Mouse (Mus musculus) embryo, embryonic 11 days (tissue): ENCODE measurements around the gene Nhsl2.

ENCODE experiments used
- DNase-seq: peaks from one replicate; pipeline ENCODE4 v3.0.0-alpha.2; 2015

Gene Nhsl2

DNA sequence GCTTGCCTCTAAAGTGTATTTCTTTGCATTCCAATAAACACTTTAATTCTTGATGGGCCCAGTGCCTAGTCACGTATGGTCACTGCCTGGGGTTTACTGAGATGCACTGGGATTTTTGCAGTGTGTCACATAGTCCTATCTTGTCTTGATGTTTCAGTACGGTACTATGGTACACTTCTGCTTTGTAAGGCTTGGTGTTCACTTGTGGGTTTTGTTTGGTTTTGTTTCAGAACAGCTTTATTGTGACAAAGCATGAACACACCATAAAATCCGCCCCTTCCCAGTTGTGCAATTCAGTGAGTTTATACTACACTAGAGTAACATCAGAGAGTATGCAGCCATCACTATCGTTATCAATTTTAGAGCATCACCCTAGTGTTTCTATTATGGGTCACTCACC, 204.8 kb downstream of the Nhsl2 start:
- no peak for DNase-seq

DNA sequence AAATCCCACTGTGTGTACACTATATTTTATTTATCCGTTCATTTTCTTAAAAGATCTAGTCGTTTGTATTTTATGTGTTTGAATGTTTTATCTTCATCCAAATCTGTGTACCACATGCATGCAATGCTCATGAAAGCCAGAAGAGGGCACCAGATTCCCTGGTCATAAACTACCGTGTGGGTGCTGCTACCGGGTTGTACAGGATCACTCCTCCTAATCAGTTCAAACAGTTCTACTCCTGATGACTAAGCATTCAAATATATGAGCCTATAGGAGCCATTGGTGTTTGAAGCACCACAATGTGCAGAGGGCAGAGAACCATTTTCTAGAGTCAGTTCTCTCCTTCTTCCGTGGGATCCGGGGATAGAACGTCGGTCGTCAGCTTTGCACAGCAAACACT, 210.3 kb downstream of the Nhsl2 start:
- no peak for DNase-seq

DNA sequence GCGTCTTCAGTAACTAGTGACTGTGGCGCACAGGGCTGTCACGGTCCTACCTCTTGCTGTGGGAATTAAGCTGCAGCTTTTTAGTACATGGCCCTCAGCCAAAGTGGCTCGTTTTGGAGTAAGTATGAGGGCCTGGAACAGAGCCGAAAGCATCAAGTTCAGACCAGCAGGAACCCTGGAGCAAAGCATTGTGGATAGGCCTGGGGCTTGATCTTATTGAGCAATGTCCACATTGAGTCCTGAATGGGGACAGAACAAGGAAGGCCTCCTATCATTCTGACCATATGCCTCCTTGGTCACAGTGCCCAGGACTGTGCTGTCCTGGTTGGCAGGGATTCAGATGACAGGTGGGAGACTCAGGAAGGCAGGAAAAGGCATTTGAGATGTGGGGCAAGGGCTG, 211.1 kb downstream of the Nhsl2 start:
- DNase-seq, result no peak

DNA sequence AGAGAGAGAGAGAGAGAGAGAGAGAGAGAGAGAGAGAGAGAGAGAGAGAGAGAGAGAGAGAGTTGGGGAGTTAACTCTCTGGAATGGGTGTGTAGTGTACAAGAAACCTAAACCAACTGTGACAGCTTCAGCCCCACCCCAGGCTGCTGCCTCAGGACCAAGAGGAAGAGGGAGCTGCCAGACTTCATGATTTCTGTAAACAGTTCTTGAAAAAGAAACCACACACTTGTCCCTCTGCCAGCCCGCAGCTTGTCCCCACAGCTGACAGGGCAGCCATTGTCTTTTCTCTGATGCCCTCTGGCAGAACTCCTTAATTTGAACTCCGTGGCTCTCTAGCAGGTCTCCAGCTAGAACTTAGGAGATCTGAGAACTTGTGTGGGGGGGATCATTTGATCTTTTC, 211.7 kb downstream of the Nhsl2 start:
- no peak for DNase-seq

DNA sequence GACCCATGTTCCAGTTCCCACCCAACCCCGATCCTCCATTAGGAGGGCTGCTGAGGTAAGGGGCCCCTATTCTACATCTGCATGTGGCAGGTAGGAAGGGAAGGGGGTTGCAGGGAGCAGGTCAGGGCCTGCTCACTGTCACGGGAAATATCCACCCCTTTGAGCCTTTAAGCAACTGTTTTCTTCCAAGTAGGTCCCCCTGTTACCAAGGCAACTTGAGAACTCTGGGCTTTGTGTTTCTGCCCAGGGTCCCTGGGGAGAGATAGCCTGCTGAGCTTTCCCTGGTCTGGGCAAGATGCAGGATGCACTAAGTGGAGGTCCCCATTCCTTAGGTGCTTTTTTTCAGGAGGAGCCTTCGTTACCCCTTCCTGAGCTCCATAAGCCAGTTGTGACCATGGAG, 214.9 kb downstream of the Nhsl2 start:
- no peak for DNase-seq

DNA sequence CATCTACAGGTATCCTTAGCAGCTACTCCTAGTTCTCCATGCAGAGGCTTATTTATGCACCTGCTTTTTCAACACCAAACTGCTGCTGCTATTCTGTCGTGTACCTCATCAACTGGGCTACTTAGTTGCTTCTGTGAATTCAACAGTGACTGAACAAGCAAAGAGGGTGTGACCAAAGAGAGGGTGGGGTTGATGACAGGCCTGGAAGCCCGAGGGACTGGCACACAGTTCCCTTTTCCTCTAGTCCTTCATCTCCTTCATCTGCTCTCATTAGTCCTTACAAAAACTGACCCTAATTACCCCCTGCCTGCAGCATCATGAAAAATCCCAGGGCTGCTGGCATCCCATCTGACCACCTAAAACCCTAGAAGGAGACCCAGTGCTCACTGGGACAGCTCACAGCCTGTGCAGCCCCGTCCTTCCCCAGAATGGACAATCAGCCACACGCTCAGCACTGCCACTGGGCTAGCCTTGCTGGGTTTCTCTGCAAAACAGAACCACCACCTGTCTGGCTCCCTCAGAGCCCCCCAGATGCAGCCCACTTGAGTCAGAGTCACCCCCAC, 216.1 kb downstream of the Nhsl2 start:
- no peak for DNase-seq

DNA sequence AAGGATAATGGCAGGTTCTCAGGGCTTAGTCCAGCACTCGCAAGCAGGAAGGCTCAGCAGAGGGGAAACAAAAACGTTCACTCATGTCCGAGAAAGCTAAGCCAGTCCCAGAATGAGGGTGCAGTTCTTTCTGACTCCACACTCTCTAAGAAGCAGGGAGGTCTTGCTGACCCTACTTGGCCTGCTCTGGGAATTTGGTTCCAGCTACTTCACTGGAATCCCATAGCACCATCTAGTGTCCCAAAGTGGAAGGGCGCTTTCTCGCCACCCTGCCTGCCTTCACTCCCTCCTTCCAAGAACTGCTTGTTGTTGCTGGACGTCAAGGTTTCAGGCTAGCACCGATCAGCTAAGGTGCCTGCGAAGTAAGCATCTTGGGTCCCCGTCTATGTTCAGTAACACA, 216.9 kb downstream of the Nhsl2 start:
- DNase-seq, result peak; percentile 77

DNA sequence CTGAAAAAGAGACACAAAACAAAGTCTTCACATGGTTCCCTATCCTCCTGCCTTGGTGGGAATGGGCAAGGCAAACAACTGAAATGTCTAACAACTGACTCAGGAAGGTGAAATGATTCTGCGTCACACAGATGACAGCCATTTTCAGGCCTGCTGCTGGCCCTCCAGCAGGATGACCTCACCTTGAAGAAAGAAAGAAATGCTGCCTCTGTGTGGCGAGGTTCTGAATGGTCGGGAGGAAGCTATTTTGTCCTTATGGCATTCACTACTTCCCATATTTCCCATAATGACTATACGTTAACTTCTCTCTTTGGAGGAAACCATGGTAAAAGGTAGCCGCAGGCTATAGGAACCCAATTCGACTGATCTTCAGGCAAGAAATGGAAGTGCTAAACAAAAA, 217.9 kb downstream of the Nhsl2 start:
- no peak for DNase-seq

DNA sequence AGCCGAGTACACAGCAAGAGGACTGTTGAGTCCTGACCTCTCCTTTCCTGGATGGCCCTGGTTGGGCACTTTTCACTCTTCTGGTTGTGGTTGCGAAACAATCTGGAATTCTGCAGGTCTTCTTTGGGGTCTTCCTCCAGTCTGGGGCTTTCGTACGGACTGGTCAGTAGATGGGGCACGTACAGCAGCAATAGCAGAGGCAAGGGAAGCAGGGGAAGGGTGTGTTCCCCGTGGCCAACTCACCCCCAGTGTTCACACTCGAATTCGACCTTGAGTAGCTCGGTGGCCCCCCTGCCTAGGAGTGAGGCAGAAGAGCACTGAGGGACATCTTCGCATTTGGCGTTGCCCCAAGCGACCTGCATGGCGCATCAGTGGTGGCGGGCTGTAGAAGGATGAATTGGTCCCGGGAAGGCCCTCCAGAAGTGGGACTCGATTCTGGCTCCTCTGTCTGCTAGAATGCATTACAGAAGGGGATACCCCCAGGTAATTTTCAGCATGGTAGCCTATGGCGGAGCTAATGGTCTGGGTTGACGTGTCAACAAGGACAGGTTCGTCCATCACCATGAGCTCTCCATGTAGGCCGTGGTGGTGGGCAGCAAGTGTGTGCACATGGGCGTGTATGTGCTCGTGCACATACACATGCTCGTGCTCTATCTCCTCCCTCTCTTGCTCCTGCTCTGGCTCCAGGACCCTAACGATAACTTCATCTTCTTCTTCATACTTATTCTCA, 219.8 kb downstream of the Nhsl2 start:
- no peak for DNase-seq

DNA sequence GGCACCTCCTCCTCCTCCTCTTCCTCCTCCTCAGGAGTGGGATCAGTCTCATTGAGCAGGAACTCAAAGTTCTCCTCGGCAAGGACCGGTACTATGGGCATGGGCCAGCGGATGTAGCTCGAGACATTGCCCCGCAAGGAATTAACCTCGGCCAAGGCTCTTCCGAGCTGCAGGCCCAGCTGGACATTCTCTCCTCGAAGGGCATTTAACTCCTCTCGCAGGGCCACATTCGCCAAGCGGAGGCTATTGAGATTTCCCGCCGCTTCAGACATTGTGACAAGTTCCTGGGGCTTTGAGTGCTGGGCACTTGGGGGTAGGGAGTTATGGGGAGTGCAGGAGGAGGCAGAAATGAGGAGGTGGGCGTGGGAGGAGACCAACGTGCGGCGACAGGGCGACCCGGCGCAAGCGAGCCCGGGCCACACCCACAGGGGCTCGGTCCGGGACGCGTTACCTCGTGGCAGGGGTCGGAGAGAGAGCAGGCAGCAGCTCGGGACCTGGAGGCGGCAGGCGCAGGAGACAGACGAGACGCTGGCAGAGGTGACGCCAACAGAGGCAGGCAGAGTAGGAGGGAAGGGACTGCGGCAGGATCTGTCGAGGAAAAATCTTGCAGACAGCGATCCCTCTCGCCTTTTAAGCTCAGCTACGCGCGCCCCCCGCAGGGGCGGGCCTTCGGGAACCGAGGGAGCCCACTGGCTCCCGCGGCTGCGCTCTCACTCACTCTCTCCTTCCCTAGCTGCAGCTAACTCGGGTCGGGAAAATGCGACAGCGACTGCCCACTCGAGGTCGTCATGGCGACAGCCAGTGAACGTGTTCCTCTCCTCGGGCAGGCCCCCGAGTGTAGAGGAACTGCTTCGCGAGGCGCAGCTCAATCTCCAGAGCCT, 221.6 kb downstream of the Nhsl2 start, which contains the start of gene Rtl5:
Rtl5 (minus strand) TSS at position 714 of the 881 bp plus-strand sequence.
- DNase-seq, result peak; percentile 88

DNA sequence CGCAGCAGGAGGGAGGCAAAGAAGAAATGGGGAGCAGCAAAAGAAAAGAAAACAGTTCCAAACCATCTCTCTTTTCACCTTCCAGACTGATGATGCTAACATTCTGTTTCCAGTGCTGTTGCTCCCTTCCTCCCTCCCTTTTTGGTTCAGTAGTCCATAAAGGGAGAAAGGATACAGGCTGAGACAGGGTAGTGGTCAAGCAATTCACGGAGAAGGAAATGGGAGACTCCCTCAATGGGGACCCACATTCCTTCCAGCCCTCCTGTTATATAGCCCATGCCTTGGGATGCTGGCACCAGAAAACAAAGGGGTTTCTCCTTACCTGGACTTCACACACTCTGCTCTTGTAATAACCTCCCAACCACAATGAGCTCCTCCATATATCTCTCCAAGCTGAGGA, 222.3 kb downstream of the Nhsl2 start:
- no peak for DNase-seq

DNA sequence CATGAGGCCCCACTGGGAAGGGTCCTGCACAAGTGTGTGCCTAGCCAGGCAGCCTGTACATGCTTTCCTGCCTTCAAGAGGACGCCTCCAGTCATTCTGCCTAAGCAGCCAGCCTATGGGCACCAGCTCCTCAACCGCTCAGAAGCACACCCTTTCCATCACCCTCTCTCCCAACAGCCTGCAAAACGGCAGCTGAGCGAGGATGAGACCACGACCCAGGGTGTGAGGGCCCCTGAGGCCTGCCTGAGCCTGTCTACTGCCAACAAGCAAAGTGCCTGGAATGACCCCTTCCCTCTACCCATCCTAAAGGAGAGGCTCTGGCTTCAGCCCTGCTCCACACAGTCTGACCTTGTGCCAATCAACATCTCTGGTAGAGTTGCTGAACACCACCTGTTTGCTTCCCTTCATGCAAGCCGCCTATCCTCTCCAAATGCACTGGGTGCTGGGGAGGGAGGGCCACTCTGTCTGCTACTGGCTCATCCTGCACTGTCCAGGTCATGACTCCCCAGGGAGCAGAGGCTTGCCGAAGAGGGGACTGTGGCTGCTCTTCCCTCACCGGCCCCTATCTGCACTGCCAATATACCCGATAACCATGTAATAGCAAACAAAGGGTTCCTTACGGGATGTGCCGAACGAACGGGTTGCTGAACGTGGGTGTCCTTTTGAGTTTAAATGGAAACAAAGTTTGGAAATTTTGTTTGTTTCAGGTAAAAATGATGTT, 224.6 kb downstream of the Nhsl2 start:
- no peak for DNase-seq

DNA sequence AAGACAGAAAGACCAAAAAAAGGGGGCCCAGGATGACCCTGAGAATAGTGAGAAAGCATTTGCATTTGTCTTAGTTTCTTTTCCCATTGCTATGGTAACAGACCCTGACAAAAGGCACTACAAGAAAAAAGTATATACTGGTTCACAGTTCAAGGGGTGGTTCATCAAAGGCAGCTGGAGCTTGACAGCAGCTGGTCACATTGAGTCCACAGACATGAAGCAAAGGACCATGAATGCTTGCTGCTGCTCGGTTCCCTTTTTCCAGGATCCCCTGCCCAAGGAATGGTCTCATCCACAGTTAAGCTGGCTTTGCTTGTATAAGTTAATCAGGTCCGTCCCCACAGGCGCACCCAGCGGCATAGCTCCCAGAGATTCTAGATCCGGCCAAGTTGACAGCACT, 225.2 kb downstream of the Nhsl2 start:
- DNase-seq, result no peak

DNA sequence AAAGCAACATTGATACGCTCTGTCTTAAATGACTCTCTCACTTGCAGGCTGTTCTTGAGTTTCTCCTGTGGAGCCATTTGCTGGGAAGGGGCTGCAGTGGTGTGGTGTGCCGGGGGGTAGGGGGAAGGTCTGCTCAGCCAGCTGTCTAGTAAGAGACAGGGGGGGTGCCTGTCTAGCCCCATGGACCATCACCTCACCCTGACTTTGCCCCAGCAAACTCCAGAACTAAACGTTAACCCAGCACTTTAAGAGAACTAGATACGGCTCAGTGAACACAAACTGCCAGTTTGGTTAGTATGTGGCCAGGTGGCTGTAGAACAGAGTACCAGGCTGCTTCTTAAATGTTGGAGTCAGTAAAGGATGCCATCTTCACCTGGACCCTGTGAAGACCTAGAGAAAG, 226.0 kb downstream of the Nhsl2 start:
- no peak for DNase-seq

DNA sequence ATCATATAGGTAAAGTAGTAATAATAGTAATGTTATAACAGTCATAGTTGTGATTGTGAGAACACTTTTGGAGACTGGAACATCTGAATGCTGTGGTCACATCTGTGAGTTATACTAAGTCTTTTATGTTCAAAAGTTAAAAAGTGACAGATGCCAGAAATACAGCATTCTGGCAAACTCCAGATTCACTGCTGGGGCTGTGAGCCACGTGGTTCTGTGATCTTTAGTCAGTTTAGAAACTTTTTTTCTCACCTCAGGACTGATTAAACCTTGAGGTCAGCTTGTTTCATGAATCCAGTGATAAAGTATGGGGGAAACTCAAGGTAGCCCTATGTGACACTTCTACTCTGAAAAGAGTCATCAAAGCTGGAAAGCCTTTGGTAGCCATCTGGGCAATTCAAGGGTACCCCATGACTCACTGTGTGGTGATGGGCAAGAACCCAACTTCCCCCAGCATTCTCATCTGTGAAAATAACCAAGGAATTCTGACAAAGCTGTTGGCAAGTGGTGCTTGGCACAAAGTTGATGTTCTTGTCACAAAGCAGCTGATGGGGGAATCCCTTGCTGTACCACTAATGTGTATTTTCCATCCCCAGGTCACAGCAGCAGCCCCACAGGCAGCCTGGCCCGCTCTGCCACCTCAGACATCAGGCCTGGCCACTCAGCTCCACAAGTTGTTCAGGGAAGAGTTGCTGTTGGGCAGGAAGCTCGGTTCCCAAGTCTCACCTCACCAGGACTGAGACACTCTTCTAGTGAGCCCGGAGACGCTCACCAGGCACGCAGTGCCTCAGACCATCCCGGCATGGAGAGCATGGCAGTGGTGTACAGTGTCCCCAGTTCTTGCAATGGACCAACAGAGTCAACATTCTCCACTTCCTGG, 227.9 kb downstream of the Nhsl2 start:
- no peak for DNase-seq

DNA sequence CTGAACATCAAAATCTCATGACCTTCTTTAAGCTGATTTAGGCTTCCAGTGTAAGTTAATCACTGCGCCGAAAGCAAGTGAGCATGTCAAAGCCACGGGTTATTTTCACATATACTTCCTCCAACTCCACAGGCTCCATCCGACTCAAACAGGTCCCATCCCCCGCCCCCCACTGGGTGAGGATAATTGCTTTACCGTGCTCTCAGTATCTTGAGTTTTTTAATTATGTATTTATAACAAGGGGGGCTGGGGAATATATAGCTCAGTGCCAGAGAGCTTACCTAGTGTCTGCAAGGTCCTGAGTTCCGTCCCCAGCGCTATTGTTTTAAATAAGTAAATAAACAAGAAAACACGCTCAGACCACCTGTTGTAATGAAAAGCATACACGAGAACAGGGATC, 231.9 kb downstream of the Nhsl2 start:
- no peak for DNase-seq

DNA sequence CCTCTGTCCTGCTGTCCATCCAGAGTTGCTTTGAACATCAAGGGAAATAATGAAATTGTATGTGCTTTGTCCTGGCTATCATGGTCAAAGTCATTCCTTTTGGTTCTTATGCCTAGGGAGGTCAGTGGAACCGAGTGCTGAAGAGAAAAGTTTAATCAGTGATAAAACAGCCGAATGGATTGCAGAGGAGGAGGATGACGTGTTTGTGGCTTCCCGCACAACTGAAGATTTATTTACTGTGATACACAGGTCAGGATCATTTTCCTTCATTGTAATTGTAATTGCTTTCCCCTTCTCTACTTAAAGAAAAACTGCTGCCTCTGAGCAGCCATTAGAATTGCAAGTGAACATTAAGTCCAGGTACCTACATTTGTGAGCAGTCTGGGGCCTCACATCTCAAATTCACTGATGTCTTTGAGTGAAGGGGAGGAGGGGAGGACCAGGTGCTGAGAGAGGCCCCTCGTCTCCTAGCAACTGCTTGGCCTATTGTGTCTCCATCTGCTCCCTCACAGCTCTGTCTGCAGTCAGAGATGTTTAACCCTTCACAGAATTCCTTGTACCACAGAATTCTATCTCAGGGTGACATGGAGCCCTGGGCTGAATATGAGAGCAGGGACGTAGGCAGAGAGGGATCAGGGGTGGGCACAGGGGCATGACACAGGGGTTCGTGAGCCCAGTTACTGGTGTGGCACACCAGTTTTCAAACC, 232.5 kb downstream of the Nhsl2 start:
- peak; percentile 73 for DNase-seq

DNA sequence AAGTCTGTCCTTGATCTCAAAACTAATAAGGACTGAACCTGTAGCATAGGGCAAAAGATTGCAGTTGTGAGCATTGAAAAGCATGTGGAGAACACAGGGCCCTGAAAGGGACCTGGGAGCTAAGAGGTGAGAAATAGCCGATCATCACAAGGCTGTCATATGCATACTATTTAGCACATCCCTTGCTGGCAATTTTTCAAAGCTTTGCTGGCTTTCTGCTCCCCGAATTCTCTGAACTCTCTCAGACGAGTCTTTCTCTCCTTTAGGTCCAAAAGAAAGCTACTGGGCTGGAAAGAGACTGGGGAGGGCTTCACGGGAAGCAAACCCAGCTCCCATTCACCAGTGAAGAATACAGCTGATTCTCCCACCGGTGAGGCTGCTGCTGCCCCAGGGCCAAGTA, 233.2 kb downstream of the Nhsl2 start:
- no peak for DNase-seq

DNA sequence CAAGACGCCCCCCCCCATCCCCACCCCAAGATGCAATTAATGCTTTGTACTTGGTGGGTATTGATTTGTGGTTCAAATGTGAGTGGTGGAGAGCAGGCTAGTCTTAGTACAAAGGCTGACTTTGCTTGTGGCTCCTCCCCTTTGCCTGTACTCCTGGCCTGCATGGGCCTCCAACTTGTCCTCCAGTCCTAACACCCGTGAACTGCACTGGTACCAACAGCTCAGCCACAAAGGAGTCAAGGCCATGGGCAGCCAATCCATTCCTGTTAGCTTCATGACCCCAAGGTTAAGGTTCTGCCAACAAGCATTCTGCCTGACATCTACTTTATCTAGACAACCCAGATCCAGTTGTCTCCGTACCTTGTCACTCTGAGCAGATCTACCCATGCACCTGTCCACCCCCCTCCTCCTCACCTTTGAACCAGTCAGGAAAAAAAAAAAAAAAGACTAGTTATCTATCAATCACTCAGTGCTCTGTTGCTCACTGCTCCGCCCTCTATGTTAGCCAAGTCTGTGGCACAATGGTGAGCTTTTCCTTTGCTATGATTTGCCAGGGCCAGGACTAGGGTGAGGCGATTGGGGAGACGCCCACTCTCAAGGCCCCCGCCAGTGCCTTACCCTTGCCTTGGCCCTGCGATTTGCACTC, 236.7 kb downstream of the Nhsl2 start:
- DNase-seq, result no peak

DNA sequence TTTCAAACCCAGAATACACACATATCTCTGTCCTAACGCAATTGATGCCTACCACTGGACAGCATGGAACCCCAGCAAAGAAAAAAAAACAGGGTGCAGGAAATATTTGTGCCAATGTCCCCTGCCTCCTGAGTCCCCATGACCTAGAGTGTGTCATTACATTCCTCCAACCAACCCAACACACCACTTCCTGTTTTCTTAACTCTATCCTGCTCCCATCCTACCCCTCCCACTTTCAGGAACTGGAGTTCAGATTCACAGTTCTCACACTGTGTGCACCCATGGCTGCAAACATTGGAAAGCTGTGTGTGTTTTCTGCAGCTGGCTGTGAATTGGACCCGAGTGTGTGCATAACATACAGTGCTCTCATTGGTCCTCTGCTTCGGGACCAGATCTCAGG, 241.4 kb downstream of the Nhsl2 start:
- DNase-seq, result no peak

DNA sequence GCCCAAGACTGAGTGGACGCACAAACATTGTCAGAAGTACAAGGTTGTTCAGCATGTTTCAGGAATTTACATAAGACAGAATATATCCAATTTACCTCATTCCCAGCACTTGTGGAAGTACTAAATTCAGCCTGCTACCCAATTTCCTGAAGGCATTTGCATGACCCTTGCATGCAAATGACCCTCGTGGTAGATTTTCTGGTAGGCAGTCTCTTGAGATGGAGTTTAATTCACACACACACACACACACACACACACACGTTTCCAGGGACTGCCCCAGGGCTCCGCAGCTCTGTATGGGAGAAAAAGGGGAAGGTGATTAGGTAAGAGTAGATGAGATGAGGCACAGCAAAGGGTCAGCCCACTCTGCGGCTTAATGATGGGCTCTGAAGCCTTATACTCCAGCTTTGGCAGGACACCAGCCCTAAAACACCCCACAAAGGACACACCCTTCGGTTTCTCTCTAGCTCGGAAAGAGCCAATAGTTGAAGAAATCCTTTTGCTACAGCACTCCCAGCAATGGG, 245.3 kb downstream of the Nhsl2 start:
- no peak for DNase-seq
